Mouse (Mus musculus) kidney, adult 2 months (tissue): ENCODE measurements around the gene Maz.

ENCODE experiments used
- CTCF ChIP-seq: fragments of 200-500 bp; conservative IDR thresholded peaks from 2 replicates; pipeline ENCODE4 v1.5.1; 2011; ENCODE audit warnings: low read depth, mild to moderate bottlenecking, control low read depth, low read length, moderate library complexity, mixed read lengths; ENCODE audit not compliant: insufficient read depth, insufficient read length
- POLR2A ChIP-seq: fragments of 200-500 bp; IDR thresholded peaks from one replicate; pipeline ENCODE4 v1.6.1; 2011; ENCODE audit warnings: low read depth, low read length, control low read depth

DNA sequence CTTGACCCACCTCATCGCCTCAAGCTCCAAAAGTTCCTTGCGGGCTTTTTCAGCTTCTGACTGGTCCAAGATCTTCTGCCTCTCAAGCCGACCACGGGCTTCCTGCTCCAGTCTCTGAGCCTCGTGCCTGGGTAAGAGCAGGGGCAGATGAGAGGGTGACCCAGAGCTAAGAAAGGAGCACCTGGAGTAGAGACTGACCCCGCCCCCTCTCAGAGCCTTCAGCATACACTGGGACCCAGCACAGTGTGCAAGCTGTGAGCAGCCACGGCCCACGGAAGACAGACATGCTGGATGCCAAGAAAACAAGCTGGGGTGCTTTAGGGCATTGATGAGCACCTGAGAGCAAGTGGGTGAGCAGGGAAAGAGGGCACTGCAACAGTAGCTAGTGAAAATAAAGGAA lies 38.0 kb downstream of the Maz start:
- TF ChIP-seq POLR2A (no peak), CTCF (no peak)
